Mouse (Mus musculus) monocyte, adult 5-6 weeks (primary cell): ENCODE measurements around the gene Ado. TPM values are rescaled to one million over a fixed set of nuclear protein-coding genes. Genes with fewer than 3 reads are reported as not detected.
A peak's percentile ranks its signal among the peaks of the same experiment; 100 is the strongest.

Source experiments
- ATAC-seq: fragments of 153-309, 156-312 bp; replicated peaks from 2 replicates; pipeline ENCODE4 v1.8.0; 2017; ENCODE audit warnings: mild to moderate bottlenecking; ENCODE audit not compliant: low TSS enrichment, insufficient number of reproducible peaks, severe bottlenecking, poor library complexity, low FRiP score
- total RNA-seq: library from RNA; stranded (forward); fragments of 200-1000, 200-491, 200-594 nt; gene quantifications from 3 replicates; pipeline ENCODE4 v1.2.3, GENCODE M21; 2017

The Ado gene
- total RNA-seq, result 9.8 to 11.6 TPM (median 11.4 TPM) in 3 replicates

GRCm38 (mm10) chr10:67548877-67549731 is at the start of gene Ado:
TSS of gene Ado (minus strand) at chr10:67548955.
- peak; percentile 82 for ATAC-seq

DNA sequence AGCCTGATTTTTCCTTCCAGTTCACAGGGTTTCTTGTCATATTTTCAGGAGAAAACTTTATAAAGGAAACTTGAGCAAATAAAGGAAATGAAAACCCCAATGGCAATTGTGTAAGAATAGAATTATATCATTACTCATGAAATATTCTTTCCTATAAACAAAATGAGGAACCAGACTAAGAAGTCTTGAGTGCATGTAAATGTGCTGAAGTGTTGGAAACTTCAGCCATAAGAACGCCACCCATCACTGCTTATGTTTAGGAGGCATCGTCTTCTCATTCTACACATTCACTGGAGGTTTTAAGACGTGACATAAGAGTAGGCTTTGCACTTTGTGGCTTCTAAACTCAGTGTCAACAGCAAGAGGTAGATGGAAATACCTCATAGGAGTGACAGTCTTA is 46.5 kb upstream of the Ado start:
- ATAC-seq, result no peak

DNA sequence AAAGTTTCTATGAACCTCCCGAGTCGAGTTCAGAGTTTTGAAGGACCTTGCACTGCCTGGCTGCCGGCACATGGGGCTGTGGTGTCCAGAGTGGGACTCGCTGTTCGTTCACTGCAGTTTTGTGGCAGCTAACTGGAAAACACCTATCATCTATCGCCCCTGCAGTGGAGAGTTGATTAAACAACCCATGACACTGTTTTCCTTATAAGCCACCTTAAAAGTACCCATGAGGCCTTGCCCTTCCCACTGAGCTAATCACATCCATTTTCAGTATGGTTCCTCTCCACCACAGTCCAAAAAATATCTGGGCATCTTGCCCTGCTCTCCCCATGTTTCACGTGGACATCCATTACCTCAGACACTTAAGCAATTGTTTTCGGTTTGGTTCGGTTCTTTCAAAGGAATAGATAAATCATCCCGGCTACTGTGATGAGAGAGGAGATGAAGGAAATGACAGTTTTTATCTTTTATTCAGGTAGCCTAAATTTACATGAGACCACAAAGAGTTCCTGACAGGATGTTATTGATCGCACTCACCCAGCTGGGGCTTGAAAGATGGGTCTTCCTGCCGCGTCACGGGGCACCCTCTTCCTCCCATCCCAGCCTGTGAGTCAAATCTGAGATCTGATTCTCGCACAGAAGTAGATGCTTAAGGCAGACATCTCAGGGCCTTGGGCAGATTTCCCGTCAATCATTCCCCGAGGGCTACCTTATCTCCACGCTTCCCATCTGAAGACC is 37.3 kb upstream of the Ado start:
- ATAC-seq, result 0 out of 2 replicates have a peak, but pooled peaks have one; percentile 27

DNA sequence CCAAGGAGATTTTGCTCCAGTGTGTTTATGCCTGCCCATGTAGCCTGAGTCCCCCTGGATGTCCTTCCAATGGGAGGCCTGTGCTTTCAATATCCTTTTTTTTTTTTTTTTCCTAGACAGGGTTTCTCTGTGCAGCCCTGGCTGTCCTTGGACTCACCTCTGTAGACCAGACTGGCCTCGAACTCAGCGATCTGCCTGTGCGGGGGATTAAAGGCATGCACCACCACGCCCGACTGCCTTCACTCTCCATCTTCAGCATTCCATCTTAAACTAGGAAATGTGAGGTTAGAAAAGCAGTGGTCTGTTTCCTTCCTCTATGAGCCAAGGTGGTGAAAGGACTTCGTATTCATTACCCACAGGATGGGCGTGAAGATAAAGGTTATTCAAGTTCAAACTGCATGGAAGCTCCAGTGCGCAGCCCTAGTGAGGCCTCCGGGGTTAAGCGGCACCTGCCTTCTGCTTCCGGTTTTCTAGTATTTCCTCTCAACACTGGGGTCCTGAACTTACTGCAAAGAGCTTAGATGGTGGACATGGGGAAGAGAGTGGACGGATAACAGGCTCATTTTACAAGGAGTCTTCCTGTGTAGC is 33.0 kb upstream of the Ado start:
- ATAC-seq, result peak; percentile 44; the same call in 1 of the 2 replicates

DNA sequence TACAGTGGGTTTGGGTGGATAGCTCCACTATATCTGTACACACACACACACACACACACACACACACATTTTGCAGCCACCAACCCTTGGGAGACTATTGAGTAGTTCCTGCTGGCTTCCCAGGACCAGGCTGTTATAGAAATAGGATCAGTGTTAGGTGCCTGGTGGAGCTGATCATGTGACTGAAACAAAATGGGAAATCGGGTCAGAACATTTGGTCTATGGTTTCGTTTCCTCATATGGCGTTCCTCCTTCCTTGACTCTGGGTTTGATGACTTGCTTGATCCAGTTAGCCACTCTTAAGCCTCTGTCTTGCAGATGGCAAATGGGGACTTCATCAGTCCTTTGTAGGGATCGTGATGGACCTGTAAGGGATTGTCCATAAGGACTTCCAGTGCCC is 31.1 kb upstream of the Ado start:
- peak; percentile 79 for ATAC-seq

DNA sequence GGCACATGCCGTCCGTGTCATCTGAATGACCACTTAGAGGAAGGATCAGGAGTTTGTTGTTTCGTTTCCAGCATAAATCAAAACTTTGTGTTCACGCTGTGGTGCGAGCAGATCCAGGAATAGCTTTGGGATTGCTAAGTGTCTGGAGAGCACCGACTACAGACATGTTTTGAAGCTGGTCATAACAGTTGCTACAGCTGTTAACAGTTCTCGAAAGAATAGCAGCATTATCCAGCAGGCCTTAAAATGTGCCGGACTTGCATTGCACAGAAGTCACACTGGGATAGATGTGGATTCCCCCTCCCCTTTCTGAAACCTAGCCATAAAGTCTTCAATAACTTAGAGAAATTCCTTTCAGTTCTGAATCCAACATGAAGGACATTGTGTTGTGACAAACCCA is 24.6 kb upstream of the Ado start:
- ATAC-seq, result no peak

DNA sequence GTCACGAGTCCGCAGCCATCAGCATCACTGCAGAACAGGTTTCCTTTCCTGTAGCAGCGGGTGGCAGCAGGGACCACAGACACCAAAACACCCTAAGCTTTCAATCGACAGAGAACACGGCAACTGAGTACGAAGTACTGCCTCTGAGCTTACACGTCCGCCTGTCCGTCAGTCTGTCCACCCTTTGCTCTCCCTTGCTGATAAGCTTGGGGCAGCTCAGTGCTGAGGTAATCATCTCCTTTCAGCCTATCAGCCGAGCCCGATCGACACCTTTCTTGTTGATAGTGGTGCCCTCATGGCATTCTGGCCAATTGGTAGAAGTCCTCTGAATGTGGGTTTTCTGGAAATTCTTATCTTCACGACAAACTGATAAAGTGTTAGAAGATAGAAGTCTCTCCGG is 22.7 kb upstream of the Ado start:
- ATAC-seq, result no peak

- no peak for ATAC-seq
Observed at GRCm38 (mm10) chr10:67569539-67569938, 20.8 kb upstream of the Ado start.

DNA sequence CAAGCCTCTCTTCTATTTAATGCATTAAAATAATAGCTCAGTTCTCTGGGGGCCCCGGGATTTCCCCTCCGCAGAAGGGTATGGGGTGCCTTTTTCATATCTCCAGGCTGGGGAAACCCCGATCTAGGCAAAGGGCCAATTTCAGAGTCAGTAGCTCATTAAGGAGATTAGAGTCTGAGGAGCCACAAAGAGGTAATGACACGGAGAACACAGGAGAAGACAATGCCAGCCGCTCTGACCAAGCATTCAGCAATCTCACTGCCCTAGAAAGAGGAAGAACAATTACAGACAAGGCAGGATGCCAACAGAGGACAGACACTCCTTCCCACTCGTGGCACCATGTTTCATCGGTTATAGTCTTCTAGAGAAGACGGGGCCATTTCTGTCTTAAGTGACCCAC is 17.3 kb upstream of the Ado start:
- ATAC-seq, result peak; percentile 79

- no peak for ATAC-seq
Observed at GRCm38 (mm10) chr10:67564509-67564908, 15.8 kb upstream of the Ado start.

- no peak for ATAC-seq
Observed at GRCm38 (mm10) chr10:67561185-67561584, 12.4 kb upstream of the Ado start.

DNA sequence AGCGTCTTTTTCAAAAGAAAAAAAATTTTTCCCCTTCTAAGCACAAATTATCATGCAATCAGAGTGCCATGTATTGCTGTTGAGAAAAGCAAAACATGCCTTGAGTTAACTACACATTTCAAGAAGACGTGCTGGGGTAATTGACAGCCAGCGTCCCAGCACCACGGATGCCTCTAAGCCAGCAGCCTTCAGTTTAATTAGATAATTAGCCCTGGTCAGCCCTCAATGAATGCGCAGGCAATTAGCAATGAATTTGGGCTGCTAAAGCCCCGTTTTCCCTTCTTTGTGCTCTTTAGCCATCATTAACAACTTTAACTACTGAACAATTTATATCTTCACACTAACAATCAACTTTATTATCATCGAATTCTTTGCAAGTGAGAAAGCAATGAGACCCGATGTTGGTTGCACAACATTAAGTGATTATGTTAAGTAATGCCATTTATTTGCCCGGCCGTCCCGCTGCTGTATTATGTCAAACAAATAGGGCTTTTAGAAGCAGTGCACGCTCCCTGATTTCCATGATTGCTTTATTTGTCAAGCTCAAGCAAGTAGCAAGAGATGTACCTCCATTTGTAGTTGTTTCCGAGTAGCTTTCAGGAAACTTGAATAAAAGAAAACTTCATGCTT is 11.1 kb upstream of the Ado start:
- ATAC-seq, result no peak

DNA sequence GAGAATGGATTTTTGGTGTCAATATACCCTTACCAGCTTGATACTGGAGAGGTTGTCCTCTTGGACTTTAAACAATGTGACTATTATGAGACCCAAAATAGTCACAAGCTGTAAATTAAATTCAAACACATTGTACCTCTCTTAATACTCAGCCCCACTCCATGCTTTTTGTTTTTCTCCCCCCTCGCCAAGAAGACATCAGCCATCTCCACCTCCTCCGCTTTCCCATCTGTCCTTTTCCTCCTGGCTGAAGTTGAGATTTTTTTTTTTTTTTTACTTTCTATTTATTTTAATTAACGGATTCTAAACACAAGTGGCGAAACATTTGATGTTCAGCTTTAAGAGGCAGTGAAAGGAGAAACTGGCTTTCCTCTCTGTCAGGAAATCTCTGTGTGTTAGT is 9.3 kb upstream of the Ado start:
- no peak for ATAC-seq

- no peak for ATAC-seq
Observed at GRCm38 (mm10) chr10:67548261-67548854, 397 bp downstream of the Ado start.

DNA sequence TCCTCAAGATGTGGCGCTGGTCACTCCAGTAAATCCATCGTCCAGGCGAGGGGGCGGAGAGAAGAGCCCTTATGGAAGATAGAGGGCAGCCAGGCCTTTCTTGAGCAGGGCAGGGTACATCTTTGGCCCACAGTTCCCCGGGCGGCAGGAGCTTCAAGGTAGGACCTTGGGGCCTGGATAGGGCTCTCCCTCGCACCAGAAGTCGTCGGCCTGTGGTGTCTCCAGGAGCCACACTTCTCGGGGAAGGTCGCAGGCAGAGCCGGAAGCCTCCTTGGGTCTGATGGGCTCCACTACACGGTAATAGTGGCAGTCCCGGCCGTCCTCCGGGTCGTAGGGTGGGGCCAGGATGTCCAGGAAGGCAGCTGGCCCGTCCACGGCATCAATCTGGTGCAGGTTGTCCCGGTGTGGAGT is 900 bp downstream of the Ado start:
- ATAC-seq, result no peak

DNA sequence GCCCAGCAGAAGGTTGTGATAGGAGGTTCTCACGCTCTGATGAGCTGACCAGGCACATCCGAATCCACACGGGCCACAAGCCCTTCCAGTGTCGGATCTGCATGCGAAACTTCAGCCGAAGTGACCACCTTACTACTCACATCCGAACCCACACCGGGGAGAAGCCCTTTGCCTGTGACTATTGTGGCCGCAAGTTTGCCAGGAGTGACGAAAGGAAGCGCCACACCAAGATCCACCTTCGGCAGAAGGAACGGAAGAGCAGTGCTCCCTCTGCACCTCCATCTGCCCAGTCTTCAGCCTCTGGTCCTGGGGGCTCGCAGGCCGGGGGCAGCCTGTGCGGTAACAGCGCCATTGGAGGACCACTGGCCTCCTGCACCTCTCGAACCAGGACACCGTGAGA is 8.2 kb downstream of the Ado start:
- ATAC-seq, result no peak

- no peak for ATAC-seq
Observed at GRCm38 (mm10) chr10:67539401-67539730, 9.4 kb downstream of the Ado start.

- no peak for ATAC-seq
Observed at GRCm38 (mm10) chr10:67538585-67539400, 10.0 kb downstream of the Ado start.
